Mouse (Mus musculus) heart, postnatal 4 days (tissue): ENCODE data around the gene Golt1a. TPM values are rescaled to one million over a fixed set of nuclear protein-coding genes. Genes with fewer than 3 reads are reported as not detected.

Experiments
- DNase-seq: peaks from one replicate; pipeline ENCODE4 v3.0.0; 2021
- total RNA-seq, 2 experiments: library from RNA; stranded (reverse); gene quantifications; 2 replicates each; pipeline ENCODE4 v1.2.3; 2021

Gene Golt1a
- total RNA-seq, 2 experiments from 2014 or later, result not detected

GRCm38 (mm10) chr1:133347693-133348520 lies 38.3 kb downstream of the Golt1a start:
- DNase-seq, result no peak

- no peak for DNase-seq
Measured at GRCm38 (mm10) chr1:133350210-133350609, 40.6 kb downstream of the Golt1a start, which contains the start of gene Ren1. TSS of gene Ren1 (plus strand) at chr1:133350510.

DNA sequence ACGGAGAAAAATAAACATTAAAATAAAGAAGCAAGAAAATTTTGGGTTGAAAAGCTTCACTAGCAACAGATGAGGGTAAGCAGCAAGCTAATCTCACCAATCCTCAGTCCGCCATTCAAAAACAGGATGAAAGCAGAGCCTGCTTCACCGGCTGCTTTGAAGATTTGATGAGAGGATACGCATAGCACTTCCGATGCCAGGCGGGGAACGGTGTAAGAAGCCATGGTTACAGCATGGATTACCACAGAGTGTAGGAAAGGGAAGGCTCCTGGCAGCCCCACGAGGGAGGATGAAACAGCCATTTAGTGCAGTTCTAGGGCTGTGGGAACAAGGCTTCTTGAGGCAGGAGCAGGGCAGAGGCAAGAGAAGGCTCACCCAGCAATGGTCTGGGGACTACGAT lies 42.2 kb downstream of the Golt1a start:
- no peak for DNase-seq

GRCm38 (mm10) chr1:133353371-133353809 lies 43.8 kb downstream of the Golt1a start:
- DNase-seq, result peak; percentile 84

- no peak for DNase-seq
Measured at GRCm38 (mm10) chr1:133355469-133355868, 45.9 kb downstream of the Golt1a start.

GRCm38 (mm10) chr1:133355912-133356311 lies 46.3 kb downstream of the Golt1a start:
- DNase-seq, result no peak

GRCm38 (mm10) chr1:133356330-133356729 lies 46.7 kb downstream of the Golt1a start:
- no peak for DNase-seq

DNA sequence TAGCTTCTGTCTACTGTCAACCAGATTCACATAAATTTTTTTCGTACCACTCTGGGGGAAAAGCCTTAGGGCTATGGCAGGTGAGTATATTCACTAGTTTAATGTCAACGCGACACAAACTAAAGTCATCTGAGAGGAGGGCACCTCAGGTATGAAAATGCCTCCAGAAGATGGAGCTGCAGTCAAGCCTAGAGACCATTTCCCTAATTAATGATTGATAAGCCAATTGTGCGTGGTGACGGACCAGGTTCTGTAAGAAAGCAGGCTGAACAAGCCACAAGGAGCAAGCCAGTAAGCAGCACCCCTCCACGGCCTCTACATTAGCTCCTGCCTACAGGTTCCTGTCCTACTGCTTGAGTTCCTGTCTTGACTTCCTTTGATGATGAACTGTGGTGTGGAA lies 51.4 kb downstream of the Golt1a start:
- DNase-seq, result no peak

DNA sequence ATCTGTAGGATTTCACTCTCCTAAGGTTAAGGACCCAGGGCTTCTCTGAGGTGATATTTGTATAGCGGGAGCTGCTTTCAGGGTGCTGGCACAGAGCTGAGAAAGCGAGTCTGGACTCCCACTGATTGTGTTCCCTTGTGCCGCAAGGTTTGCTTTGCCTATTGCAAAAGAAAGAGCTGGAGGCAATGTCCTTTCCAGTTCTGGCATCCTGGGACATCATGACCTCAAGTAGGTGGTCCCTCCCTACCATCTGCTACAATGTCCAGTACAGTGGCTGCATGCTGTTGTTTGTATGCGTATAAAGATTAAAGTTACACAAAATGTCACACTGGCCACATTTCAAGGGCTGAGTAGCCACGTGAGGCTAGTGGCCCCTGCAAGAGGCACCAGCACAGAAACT lies 52.5 kb downstream of the Golt1a start:
- DNase-seq, result no peak

GRCm38 (mm10) chr1:133363276-133364021 lies 53.8 kb downstream of the Golt1a start, which contains the start of gene Etnk2:
TSS of gene Etnk2 (plus strand) at chr1:133363572.
- DNase-seq, result peak; percentile 84

DNA sequence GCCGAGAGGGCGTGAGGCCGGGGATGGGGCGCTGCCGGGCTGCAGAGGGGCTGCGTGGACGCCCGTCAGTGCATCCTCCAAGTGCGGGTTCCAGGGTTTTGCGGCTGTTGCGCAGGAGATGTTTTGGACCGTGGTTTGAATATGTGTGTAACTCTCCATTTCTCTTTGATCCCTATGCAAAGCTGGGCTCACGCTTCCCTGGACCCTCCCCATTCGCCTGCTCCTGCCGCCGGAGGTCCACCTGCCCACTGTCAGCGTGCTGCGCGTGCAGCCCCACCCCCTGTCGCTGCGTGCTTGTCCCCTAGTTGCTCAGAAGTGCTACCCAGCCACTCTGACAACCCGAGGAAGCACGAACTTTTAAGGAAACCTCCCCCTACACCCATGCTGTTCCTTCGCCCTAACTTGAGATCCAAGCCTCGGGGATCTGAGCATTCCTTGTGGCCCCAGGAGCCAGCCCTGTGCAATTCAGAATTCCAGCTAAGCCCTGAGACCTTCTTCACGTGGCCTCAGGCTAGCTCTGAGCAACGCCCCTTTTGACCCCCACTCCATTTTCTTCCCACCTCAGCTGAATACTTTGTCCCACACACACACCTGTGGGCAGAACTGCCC lies 54.5 kb downstream of the Golt1a start:
- DNase-seq, result no peak

GRCm38 (mm10) chr1:133364890-133365289 lies 55.3 kb downstream of the Golt1a start:
- DNase-seq, result no peak

DNA sequence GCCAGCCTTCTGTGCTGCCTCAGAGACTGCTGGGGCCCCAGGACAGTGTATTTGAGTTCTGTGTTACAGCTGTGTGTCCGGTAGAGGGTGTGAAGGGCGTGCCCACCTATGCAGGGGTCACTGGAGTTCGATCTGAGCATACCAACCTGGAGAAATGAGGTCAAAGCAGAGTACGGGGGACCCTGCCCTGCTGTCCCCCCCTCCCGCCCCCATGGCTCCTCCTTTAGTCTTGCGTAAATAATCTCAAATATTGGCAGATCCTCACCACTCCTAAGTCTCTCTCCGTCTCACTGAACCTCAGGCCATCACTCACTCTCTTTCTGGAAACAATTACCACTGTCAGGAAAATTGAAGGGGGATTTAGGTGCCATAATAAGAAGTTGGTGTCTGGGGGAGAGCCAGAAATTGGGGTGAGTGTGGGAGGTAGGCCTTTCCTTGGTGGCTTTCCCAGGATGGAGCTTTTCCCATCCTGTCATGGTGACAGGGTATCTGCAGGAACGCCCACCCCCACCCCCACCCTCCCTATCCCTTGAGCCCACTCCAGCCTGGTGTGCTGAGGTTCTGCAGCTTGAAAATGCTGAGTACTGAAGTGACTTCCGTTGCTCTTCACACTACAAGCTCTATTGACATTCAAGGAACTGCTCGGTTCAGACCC lies 57.5 kb downstream of the Golt1a start:
- DNase-seq, result no peak

DNA sequence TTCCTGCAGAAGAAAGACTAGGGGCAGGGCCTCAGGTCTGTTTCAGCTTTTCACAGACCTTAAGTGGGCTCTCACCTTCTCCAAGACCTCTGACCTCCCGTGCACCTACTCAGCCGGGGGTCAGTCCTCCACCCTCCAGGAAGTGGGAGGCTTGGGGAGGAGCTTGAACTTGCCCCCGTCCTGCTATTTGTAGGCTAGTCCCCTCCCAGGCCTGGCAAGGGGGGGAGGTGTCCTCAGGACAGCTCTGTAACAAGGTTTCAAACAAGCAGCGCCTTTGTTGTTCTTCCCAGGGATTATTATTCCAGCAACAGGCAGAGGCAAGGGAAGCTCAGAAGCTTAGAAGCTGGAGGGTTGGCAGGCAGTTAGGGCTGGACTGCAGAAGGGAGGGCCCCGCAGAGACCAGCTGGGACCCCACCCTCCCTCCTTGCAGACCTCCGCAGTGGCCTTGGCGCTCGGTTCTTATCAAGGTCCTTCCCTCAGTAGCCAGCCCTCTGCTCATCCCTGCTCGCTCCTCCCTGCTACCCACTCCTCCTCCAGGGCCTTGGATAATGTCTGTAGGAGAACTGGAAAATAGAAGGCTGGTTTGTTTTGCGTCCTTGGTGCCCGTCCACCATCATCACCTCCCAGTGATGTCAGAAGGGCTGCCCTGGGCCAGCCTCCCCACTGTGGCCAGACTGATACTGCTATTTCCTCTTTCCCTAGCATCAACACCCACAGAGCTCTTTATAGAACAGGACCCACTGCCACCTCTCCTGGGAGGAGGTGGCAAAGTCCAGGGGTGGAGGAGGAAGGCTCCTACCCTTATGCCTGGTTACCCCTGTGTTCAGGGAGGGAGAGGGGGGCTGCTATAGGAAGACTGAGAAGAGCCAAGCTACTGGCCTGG lies 58.2 kb downstream of the Golt1a start:
- peak; percentile 43 for DNase-seq

DNA sequence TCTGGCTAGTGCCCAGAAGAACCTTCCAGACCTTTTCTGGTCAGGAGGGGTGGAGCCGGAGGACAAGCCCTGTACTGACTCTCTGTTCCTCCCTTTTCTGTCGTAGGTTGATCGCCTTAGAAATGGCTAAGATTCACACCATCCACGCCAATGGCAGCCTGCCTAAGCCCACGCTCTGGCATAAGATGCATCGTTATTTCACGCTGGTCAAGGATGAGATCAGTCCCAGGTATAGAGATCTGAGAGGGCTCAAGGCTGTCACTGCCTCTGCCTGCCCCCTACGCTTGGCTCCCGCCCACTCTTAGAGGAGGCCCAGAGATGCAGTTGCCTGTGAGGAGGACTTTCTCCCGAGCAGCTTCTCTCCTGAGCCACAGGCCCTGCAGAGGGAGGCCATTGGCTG lies 59.0 kb downstream of the Golt1a start:
- no peak for DNase-seq

GRCm38 (mm10) chr1:133370352-133370751 lies 60.8 kb downstream of the Golt1a start:
- DNase-seq, result no peak

DNA sequence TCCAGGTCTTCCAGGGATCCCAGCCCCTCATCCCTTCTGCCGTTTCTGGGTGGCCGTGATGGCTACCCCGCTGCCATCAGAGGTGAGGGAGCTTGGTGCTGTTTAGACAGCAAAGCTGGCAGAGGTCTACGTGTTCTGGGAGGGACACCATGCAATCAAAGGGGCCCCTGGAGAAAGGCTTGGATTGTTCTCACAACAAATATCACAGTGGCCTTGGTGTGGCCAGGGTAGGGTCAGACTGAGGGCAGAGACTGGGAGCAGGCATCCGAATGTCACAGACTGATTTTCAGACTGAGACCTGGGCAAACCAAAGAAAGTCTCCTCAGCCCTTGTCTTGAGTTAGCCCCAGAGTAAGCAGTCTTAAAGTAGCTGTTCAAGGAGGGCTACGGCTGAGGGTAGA lies 61.8 kb downstream of the Golt1a start:
- DNase-seq, result no peak

- DNase-seq, result no peak
Measured at GRCm38 (mm10) chr1:133372113-133372512, 62.5 kb downstream of the Golt1a start.
